Mouse (Mus musculus) cerebellum, adult 2 months (tissue): ENCODE results near the gene Ndrg4. TPM values are rescaled to one million over a fixed set of nuclear protein-coding genes. Genes with fewer than 3 reads are reported as not detected.
A peak's percentile ranks its signal among the peaks of the same experiment; 100 is the strongest.

Experiments used
- DNase-seq, 2 experiments: peaks; one replicate each; pipeline ENCODE4 v3.0.0; 2021
- H3K27ac ChIP-seq: fragments of 200-500 bp; 2 replicates; pipeline ENCODE4 v1.5.1; 2012; ENCODE audit warnings: low read length, control low read depth, inconsistent platforms; ENCODE audit not compliant: insufficient read depth
- H3K27me3 ChIP-seq: fragments of 200-500 bp; 2 replicates; pipeline ENCODE4 v1.6.1; 2012; ENCODE audit warnings: inconsistent platforms, mild to moderate bottlenecking, low read length, moderate library complexity; ENCODE audit not compliant: control insufficient read depth, insufficient read depth
- H3K4me1 ChIP-seq: fragments of 200-500 bp; 2 replicates; pipeline ENCODE4 v1.6.1; 2011; ENCODE audit warnings: low read length; ENCODE audit not compliant: control insufficient read depth, insufficient read depth
- H3K4me3 ChIP-seq: fragments of 200-500 bp; replicated peaks from 2 replicates; pipeline ENCODE3; 2011; ENCODE audit warnings: mild to moderate bottlenecking, low read depth, low read length, control low read depth; ENCODE audit not compliant: insufficient read depth
- CTCF ChIP-seq: fragments of 200-500 bp; IDR thresholded peaks from 2 replicates; pipeline ENCODE4 v1.5.1; 2011; ENCODE audit warnings: low read depth, mild to moderate bottlenecking, control low read depth, low read length, moderate library complexity, borderline replicate concordance; ENCODE audit not compliant: insufficient read depth
- POLR2A ChIP-seq: fragments of 200-500 bp; IDR thresholded peaks from 2 replicates; pipeline ENCODE4 v1.6.1; 2011; ENCODE audit warnings: low read length, control low read depth, borderline replicate concordance; ENCODE audit not compliant: insufficient read depth
- WGBS: fragments of 180-500 bp; shearing (Covaris S2); methylation state at CpG from one replicate; pipeline ENCODE4 v1.1.7; 2018; 5-methylcytosine and 5-hydroxymethylcytosine counted together
- polyA plus RNA-seq: library from polyadenylated mRNA; depleted of rRNA; stranded (reverse); fragments of >200 nt; gene quantifications from 2 replicates; pipeline ENCODE4 v1.2.3, GENCODE M21; 2012; rRNA removed

Gene Ndrg4
- polyA plus RNA-seq = 1,847 and 1,940 TPM in 2 replicates

- H3K27ac ChIP-seq = no peak within 1 kb of the TSS; the same call in 1 of the 2 replicates
- 79% methylated on average over 9 of the region's 9 CpGs for WGBS
Measured at GRCm38 (mm10) chr8:95676631-95677030, at the start of gene Ndrg4. Ndrg4 (plus strand) TSS chr8:95676980.

GRCm38 (mm10) chr8:95632840-95633239 lies 43.9 kb upstream of the Ndrg4 start:
- no peak for DNase-seq
- Histone ChIP-seq H3K4me3 (no peak overlapping the region), H3K4me1 (no peaks in the 10 kb centered on the region), H3K27me3 (no peaks in the 10 kb centered on the region), H3K27ac (no peak overlapping the region)
- 82% methylated on average over 6 of the region's 6 CpGs for WGBS
- TF ChIP-seq CTCF (no peak), POLR2A (no peak)

More at GRCm38 (mm10) chr8:95676631-95677030, at the start of gene Ndrg4:
- Histone ChIP-seq H3K27me3 (0 out of 2 replicates have a peak, but pooled peaks cover 1% of the 10 kb centered on the region), H3K4me3 (peak within 1 kb of the TSS; percentile 34), H3K4me1 (no peaks in the 10 kb centered on the region)
- no peak for TF ChIP-seq POLR2A
- no peak for TF ChIP-seq CTCF
- DNase-seq = no peak

- TF ChIP-seq POLR2A (peak; percentile 49; the same call in 1 of the 2 replicates), CTCF (no peak)
- H3K27ac ChIP-seq = no peak within 1 kb of the TSS
Measured at GRCm38 (mm10) chr8:95633262-95634062, 43.3 kb upstream of the Ndrg4 start, which contains the start of gene Gins3. Gins3 (plus strand) TSS chr8:95633453.

GRCm38 (mm10) chr8:95634063-95634340 lies 42.8 kb upstream of the Ndrg4 start:
- under 1% methylated on average over 6 of the region's 6 CpGs for WGBS
- no peaks in the 10 kb centered on the region for H3K27me3 ChIP-seq
- H3K4me1 ChIP-seq = no peaks in the 10 kb centered on the region
- H3K4me3 ChIP-seq = peak overlapping the region; percentile 85
- no peak overlapping the region for H3K27ac ChIP-seq
- peak in 1 of 2 experiments; percentile 8 for DNase-seq
- TF ChIP-seq CTCF (no peak), POLR2A (no peak)

More at GRCm38 (mm10) chr8:95633262-95634062, 43.3 kb upstream of the Ndrg4 start, which contains the start of gene Gins3:
- Histone ChIP-seq H3K4me1 (no peaks in the 10 kb centered on the region), H3K4me3 (peak within 1 kb of the TSS; percentile 85), H3K27me3 (no peaks in the 10 kb centered on the region)
- under 1% methylated on average over 52 of the region's 52 CpGs for WGBS
- peak; percentile 94 to 95 for DNase-seq

GRCm38 (mm10) chr8:95644942-95645341 lies 31.8 kb upstream of the Ndrg4 start:
- TF ChIP-seq POLR2A = no peak
- no peak for TF ChIP-seq CTCF
- WGBS = 92% methylated on average over 2 of the region's 2 CpGs
- no peak for DNase-seq
- no peak overlapping the region for H3K27ac ChIP-seq
- H3K4me1 ChIP-seq = no peaks in the 10 kb centered on the region
- no peaks in the 10 kb centered on the region for H3K27me3 ChIP-seq
- no peak overlapping the region for H3K4me3 ChIP-seq

- Histone ChIP-seq H3K4me3 (no peak overlapping the region), H3K27me3 (no peaks in the 10 kb centered on the region), H3K27ac (no peak overlapping the region), H3K4me1 (no peaks in the 10 kb centered on the region)
- TF ChIP-seq POLR2A = no peak
- no peak for TF ChIP-seq CTCF
- WGBS = 70% methylated on average over 3 of the region's 3 CpGs
- DNase-seq = no peak
Measured at GRCm38 (mm10) chr8:95648251-95648650, 28.5 kb upstream of the Ndrg4 start.

GRCm38 (mm10) chr8:95653351-95653750 lies 23.4 kb upstream of the Ndrg4 start:
- 83% methylated on average over 5 of the region's 5 CpGs for WGBS
- TF ChIP-seq CTCF (no peak), POLR2A (no peak)
- Histone ChIP-seq H3K27me3 (no peaks in the 10 kb centered on the region), H3K4me3 (no peak overlapping the region), H3K4me1 (no peaks in the 10 kb centered on the region), H3K27ac (no peak overlapping the region)
- DNase-seq = no peak

GRCm38 (mm10) chr8:95655831-95656230 lies 20.9 kb upstream of the Ndrg4 start:
- TF ChIP-seq CTCF (no peak), POLR2A (no peak)
- Histone ChIP-seq H3K4me1 (no peaks in the 10 kb centered on the region), H3K4me3 (no peak overlapping the region), H3K27me3 (no peaks in the 10 kb centered on the region), H3K27ac (no peak overlapping the region)
- DNase-seq = no peak
- 46% methylated on average over 7 of the region's 7 CpGs for WGBS
